In the genomic region with DNA sequence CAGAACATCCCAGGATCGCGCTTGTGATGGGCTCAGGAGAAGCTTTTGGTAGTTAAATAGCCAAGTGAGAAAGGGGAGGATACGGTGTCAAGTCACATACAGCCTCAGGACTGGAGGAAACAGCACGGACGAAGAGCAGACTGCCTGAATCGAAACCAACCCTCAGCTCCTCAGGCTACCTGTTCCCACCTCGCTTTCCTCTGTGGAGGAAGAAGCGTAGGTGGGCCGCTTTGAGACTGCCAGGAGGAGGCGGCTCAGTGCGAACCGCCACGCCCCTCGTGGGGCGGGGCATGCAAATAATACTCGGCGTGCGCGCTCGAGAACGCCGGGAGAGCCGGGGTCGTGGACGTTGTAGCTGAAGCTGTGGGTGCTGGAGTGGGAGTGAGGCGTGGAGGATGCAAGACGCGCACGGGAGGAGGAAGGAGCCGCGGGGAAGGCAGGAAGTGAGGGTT, we compare ENCODE assay signal across 8 mouse cellular contexts. TPM values are rescaled to one million over a fixed set of nuclear protein-coding genes. Genes with fewer than 3 reads are reported as not detected.
A peak's percentile ranks its signal among the peaks of the same experiment; 100 is the strongest.
DNase-seq lines count a peak whose midpoint lies in the region; ATAC-seq lines count a peak whose summit lies in the region.
"Not testable (repeated sequence)": the region's sequence is repeated elsewhere in the genome, so short reads cannot be mapped to it uniquely, and the experiment has no call there.

No protein-coding gene starts in this region.

- peak overlapping the region; percentile 43; the same call in 1 of the 2 replicates for H3K27ac ChIP-seq in intestine, embryonic 14.5 days (ENCODE audit: low read depth)

- peak overlapping the region; percentile 46 for H3K9ac ChIP-seq in intestine, embryonic 14.5 days (ENCODE audit: low read length)

- 1% methylated on average over 25 of the region's 31 CpGs for WGBS in intestine, embryonic 14.5 days

- DNase-seq in adrenal gland, adult 18-20 months (ENCODE audit: low spot score in 2 of 2), result peak; percentile 74 to 81
- DNase-seq in embryo, embryonic 11 days, result peak; percentile 93
- peak; percentile 72 for DNase-seq in gastrocnemius, postnatal 25 days
- peak; percentile 94 for DNase-seq in intestine, embryonic 14.5 days (ENCODE audit: low spot score)
- DNase-seq in left cerebral cortex, postnatal 25 days (ENCODE audit: low spot score in 2 of 2), result peak; percentile 76 to 82
- peak; percentile 88 for DNase-seq in mesoderm, embryonic 11.5 days (ENCODE audit: low read depth, low spot score)
- DNase-seq in right cerebral cortex, postnatal 36 days (ENCODE audit: low spot score in 2 of 2), result peak; percentile 74 to 76
- peak; percentile 89 for DNase-seq in yolk sac, embryonic 10.5 days (ENCODE audit: low spot score)

- not testable (repeated sequence) for H3K4me1 ChIP-seq in intestine, embryonic 14.5 days (replicated peaks; ENCODE audit: control insufficient read depth, insufficient read depth, low read length)

- H3K27me3 ChIP-seq in intestine, embryonic 14.5 days (replicated peaks; ENCODE audit: control insufficient read depth, insufficient read depth, low read length), result not testable (repeated sequence)

- peak; percentile 90 for ATAC-seq in intestine, embryonic 14.5 days (replicated peaks; ENCODE audit: low FRiP score, low TSS enrichment, low read depth)

- not testable (repeated sequence) for H3K36me3 ChIP-seq in intestine, embryonic 14.5 days (ENCODE audit: control insufficient read depth, insufficient read depth, low read length)

- peak overlapping the region; percentile 47 for H3K4me3 ChIP-seq in intestine, embryonic 14.5 days (ENCODE audit: low read depth, low read length)

- peak overlapping the region; percentile 70 for H3K4me2 ChIP-seq in intestine, embryonic 14.5 days (ENCODE audit: low read length)

- H3K9me3 ChIP-seq in intestine, embryonic 14.5 days (ENCODE audit: control insufficient read depth, low read length), result not testable (repeated sequence)

- intact Hi-C loops in left cerebral cortex, postnatal 25 days (cut with DNase I), result not testable (repeated sequence)

RNA-seq across cellular contexts. Expression of a gene that starts 13.6 kb away (rescaled TPM):
- total RNA-seq in adrenal gland, adult 18-20 months (2021), result 1 to 10 TPM; 2.2 to 2.3 TPM
- total RNA-seq in gastrocnemius, postnatal 25 days (2021), result 10 to 100 TPM; 39.6 to 50.5 TPM
- polyA plus RNA-seq in intestine, embryonic 14.5 days (2014; fragmentation: Nextera tagmentation; extraction: Ambion mirVana), result 9.6 and 12.4 TPM in 2 replicates
- total RNA-seq in left cerebral cortex, postnatal 25 days (2021), result 1 to 10 TPM; 3.5 to 4.6 TPM

RNA-seq across cellular contexts. Expression of a gene that starts 58.4 kb away (rescaled TPM):
- 10 to 100 TPM; 26.5 to 30.5 TPM for total RNA-seq in adrenal gland, adult 18-20 months (2021)
- total RNA-seq in gastrocnemius, postnatal 25 days (2021), result 10 to 100 TPM; 19.1 to 20.7 TPM
- 41.3 and 46.1 TPM in 2 replicates for polyA plus RNA-seq in intestine, embryonic 14.5 days (2014; fragmentation: Nextera tagmentation; extraction: Ambion mirVana)
- 1 to 10 TPM; 3.3 to 4.1 TPM for total RNA-seq in left cerebral cortex, postnatal 25 days (2021)

RNA-seq across cellular contexts. Expression of a gene that starts 58.4 kb away (rescaled TPM):
- total RNA-seq in adrenal gland, adult 18-20 months (2021), result under 1 TPM; 0.33 to 0.48 TPM
- not detected for total RNA-seq in gastrocnemius, postnatal 25 days (2021)
- 4.2 TPM in 2 replicates for polyA plus RNA-seq in intestine, embryonic 14.5 days (2014; fragmentation: Nextera tagmentation; extraction: Ambion mirVana)
- 10 to 100 TPM; 21.4 to 25.3 TPM for total RNA-seq in left cerebral cortex, postnatal 25 days (2021)

Comparison
In these comparisons a context has a peak if more than half of its experiments do, and no peak if none do; other contexts are left out.
1. Peak in every context shown above with its lines: DNase-seq, ATAC-seq, H3K4me3 ChIP-seq and H3K27ac ChIP-seq.
2. RNA of a gene that starts 13.6 kb away (total RNA-seq): 39.6 to 50.5 TPM in gastrocnemius, postnatal 25 days; 3.5 to 4.6 TPM in left cerebral cortex, postnatal 25 days and 2.2 to 2.3 TPM in adrenal gland, adult 18-20 months; every median in the first group is over 4 times any median in the second.
3. RNA of a gene that starts 58.4 kb away (total RNA-seq): 21.4 to 25.3 TPM in left cerebral cortex, postnatal 25 days; 0.33 to 0.48 TPM in adrenal gland, adult 18-20 months and not detected in gastrocnemius, postnatal 25 days; every median in the first group is over 10 times any median in the second.